Mouse (Mus musculus) embryo, embryonic 11.5 days (tissue): ENCODE results near the gene Ccser1.

Experiments used
- DNase-seq: peaks from one replicate; pipeline ENCODE4 v3.0.0-alpha.2; 2012; ENCODE audit warnings: low read depth, low spot score

The Ccser1 gene

DNA sequence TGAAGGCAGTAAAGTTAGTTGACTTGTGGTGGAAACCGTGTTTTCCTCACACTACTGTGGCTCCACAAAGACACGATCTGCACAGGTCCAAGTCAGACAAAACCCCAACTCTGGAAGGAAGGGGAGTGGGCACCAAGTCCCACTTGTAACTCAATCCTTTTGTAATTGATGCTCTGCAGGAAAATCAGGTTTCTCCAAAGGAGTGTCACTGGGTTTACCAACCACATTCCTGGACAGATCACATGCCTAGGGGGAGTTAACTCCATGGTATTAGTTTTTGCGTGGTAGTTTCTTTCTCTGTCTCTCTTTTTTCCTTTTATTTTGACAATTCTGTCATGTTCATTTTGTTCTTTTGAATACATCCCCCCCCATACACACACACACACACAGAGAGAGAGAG, 252.0 kb downstream of the Ccser1 start:
- no peak for DNase-seq

DNA sequence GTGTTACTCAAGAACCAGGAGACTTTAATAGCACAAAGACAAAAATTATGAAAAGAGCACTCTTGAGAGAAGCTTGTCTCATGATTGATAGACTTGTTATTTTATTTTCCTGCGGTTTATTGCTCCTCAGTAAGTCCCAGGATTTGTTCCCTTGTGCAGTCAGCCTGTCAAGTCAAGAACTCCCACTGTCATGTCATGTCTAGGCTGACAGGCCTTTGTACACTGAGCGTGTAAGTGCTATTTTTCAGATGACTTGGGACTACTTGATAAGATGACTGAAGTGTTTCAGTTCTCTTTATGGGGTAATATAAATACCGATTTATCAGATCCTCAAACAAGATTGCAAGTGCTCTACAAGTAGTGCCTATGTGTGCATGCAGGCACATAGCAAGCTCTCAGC, 252.6 kb downstream of the Ccser1 start:
- DNase-seq = no peak

DNA sequence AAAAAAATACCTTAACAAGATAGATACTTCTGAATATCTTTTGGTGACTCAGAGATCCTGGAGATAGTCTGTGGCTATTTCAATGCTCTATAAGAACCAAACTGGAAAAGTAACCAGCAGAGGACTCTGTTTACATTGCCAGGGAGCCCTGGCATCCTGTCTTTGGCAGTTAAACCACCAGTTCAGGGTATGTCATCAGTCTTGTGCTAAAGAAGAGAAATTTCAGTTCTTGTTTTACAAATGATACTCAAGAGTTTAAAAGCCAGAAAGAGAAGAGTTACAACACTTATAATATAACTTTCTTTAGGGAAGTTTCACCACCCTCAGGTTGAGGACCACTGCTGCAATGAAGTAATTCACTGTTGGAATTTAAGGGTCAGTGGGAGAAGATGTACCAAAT, 258.0 kb downstream of the Ccser1 start:
- DNase-seq = no peak

DNA sequence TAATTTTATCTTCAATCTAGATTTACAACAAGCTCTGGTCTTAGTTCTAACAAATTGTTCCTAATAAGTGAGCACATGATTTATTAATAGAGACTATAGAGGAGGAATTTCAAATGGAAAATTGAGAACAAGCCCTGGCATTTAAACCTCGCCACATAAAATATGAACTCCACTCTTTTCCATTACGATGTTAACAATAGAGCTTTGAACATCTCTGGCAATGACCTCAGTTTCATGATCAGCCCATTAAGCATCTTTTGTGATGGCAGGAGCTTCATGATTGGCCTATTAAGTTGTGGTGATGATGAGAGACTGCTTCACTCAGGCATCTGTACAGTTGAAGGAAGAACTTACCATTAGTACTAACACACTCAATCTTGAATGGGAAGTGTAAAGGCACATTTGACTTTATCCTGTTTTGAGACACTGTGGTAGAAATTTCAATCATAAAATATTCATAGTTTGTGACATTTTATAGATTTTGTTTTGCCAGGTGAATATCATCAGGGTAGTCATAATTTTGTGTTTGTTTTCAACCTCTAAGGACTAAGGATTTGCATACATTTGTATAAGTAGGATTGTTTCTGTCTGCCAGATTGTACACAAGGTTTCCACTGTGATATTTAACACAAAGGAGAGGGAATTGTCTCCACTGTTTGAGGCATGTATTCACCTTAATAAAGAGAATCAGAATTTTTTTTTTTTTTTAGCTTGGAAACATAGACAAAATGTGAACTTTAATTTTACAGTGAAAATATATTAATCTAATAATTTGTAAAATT, 291.4 kb downstream of the Ccser1 start:
- no peak for DNase-seq

DNA sequence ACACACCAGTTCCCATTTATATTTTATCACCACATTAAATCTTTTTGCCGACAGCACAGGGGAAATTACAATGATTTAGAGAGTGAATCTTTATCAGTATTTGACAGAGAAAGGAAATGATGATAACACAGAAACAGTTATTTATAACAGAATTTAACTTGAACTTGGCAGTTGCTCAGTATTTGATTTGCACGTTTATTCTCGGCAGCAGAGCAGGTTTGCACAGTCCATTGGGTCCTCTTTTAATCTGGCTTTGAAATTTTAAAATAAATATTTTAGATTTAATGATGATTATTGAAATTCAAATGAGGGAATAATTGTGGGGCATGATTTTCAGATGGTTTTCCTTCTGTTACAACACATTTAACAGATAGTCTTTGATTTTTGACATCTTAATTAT, 305.2 kb downstream of the Ccser1 start:
- no peak for DNase-seq

DNA sequence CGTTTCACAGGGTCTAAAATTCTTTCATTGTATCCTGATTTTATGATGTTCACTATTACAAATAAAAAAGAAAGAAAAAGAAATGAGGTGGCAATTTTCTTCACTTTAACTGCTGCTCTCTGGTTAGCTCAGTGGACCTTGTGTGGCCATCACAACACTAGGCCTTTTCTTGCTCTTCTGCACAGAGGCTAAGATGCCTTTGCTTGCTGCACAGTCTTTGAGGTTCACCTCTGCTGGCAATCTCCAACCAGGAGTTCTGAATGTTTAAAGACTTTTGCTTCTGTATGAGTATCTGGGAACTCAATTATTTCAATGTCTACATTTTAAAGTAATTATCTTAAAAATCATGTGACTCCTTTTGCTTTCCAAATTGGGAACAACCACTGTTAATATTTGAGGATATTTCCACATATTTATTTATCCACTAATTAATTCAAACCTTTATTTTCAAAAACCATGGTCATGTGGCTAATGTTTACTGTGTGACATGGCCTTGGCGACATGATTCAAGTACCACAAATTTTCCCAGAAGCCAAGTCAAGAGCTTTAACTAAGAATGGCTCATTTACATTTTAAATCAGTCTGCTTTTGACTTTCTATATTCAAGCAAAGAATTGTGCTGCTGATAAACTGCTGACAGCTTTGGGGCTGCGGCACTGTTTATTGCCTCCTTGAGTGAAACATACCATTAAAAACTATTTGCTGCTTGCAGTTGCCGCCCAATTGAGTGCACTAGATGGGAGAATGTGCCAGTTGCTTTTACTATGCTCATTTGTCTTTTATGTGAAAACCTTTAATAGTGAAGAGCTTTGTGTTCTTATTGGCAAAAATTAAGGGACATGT, 312.1 kb downstream of the Ccser1 start:
- no peak for DNase-seq

DNA sequence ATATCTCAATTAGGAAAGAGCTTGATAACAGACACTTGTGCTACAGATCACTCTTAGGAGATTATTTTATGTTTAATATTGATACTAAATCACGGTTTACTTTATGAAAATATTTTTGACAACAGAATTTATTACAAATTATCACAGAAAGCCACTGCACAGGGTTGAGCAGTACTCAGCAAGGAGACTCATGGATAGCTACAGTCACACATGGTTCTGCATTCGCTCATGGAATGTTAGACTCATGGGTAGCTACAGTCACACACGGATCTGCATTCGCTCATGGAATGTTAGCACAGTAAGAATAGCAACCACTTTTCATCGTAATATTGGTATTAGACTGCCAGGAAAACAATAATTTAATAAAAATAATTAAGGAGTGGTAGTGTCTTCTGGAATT, 313.3 kb downstream of the Ccser1 start:
- no peak for DNase-seq

DNA sequence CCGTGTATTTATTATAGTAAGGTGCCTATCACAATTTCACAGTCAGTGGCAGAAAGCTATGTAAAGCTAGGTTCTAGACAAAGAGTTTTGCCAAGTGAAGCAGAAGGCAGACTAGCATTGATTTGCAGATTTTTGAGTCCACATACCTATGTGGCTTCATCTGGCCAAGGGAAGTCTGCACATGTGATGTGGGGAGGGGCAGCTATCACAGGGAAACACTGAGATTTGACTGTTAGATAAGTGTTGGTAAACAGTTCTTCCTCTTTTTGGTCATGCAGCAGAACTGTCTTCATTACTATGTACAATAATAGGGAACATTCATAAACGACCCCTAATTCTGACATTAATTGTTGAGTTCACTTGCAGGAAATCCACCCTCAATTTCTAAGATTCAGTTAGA, 335.2 kb downstream of the Ccser1 start:
- no peak for DNase-seq

DNA sequence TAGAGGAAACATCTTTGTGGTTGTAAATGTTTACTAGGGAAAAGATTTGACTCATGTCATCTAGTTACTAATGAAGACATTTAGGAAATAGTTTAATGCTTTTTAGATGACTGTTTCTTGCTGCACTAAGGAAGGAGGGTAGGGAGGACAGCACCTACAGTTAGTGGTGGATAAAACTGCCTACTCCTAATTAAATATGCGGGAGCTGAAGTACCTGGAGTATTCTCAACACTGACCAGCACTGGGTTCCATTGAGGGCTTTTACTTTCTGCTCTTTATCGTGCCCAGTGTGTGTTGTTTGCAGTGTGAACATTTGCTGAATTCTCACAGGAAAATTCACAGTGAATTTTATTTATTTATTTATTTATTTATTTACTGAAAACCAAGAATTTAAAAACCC, 341.5 kb downstream of the Ccser1 start:
- no peak for DNase-seq

DNA sequence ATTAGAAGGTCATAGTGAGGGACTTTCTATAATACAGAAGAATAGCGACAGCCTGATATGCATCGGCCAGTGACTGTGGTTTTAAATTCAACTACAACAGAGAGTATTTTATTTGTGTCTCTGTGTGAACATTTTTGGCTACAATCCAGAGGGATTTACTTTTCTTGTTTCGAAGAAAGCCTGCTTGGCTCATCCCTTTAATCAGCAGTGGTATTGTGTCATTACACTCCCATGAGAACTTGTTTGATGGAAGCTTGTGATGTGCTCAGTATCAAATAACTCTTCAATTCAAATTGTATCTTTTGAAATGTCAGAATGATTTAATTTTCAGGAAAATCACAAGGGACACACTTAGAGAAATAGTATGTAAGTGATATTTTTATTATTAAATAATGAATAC, 342.0 kb downstream of the Ccser1 start:
- DNase-seq = no peak

DNA sequence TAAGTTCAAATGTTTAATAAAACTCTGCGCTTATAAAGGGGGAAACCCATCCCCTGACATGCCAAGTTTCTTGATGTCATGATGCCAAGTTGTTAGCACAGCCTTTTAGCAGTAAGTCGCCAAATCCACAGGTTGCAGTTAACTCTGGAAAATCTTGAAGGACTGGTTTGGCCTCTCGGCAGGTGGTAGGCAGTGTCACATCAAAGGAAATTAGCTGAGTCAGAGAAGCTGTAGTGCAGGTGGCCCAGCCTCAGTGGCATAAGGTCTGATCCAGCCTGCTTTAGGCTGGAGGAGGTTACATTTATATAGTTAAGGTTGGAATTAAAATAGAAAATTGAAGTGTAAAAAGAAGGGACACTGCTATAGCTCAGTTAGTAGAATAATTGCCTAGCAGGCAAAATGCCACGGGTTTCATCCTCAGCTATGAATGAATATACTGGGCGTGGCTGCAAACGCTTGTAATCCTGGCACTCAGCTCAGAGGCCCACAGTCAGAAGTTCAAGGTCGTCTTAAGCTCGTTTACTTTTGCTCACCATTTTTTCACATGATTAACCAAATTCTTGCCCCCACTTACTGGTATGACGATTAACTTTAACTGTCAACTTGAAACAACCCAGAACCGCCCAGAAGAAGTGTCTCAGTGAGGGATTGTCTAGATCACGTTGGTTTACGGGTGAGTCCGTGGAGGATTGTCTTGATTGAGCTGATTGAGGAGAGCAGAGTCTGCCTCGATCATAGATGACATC, 343.8 kb downstream of the Ccser1 start:
- no peak for DNase-seq

DNA sequence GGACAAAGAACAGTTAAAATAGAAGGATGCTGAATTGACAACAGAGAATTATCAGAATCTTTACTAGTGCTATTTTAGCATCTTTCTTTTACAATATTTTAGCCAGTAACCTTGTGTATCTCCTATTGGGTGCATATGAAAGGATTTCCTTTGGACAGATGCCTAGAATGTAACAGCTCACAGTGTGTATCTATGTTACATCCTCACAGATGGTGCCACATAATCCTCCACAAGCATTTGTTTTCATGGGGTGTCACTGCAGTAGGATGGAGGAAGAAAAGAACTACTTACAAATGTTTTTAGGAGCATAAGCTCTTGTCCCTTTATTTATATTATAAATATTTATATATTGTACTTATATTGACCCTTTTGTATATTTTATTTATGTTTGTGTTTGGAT, 360.6 kb downstream of the Ccser1 start:
- no peak for DNase-seq

DNA sequence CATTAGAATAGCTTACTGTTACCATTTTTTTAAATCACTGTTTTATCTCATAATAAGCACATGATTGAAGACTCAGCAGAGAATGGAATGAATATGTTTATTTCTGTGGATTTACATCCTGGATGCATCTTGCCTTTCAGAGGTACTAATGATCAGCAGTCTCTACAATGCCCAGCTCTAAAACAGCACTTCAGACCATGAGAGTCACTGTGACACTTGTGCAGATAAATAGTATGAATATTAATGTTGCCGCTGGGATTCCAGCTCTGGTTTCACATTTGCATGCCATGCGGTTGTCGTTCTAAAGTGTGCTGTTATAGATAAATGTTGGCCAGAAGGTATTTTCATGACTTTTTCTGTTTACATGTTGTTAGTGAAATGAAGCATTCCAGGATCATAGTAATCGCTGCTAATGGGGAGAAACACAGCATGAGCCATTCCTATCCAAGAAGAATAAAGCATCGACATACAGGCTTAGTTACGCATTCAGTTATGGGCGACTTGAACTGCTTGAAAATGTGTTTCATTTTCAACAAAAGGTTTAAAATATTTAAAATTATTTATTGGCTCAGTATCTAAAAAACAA, 363.4 kb downstream of the Ccser1 start:
- DNase-seq = no peak

DNA sequence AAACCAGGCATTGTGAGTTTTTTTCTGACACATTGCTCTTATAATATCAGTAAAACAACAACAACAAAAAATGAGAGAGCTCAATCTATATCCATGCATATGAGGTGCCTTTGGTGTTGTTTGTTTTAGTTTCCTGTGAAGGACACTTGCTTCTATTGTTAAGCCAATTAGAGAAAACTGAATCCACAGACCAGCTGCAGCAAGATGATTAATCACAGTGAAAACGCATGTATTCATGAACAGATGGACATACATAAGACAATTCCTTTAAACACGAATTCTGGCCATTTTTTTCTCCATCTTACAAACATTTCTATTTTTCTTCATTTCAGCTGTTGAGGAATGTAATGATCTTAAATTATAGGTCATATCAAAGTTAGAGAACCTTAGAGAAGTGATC, 387.4 kb downstream of the Ccser1 start:
- DNase-seq = no peak

DNA sequence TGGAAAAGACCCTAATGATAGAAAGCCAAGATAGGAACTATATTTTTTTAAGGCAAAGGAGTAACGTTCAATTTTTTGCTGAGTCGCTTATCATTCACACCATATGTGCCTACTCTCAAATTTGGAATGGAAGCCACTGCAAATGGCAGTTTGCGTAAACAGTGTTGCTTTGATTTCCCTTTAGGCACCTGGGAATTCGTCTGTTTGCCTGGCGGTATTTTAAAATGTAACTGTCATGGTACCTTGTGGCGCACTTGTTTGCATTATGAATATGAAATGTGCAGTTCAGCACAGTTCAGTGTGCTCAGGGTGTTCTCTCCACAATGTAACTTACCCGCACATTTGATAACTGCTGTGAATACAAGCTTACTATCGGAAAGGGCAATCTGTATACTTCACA, 387.8 kb downstream of the Ccser1 start:
- no peak for DNase-seq

DNA sequence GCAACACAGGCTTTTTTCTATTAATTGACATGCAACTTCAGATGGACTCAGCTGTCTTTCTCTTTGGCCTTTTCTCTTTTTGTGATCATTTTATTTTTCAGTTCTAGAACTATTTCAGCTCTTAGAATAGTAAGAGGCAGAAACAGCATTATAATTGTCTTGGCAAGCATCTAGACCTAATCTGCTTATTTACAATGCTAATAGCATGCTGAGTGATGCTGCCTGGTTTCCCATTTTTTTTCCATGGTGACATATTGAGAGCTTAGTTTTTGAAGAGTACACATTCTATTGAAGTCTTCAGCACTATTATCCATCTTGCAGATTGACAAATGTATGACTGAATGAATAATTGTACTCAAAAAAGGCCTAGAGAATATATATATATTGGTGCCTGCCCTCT, 401.6 kb downstream of the Ccser1 start:
- no peak for DNase-seq

DNA sequence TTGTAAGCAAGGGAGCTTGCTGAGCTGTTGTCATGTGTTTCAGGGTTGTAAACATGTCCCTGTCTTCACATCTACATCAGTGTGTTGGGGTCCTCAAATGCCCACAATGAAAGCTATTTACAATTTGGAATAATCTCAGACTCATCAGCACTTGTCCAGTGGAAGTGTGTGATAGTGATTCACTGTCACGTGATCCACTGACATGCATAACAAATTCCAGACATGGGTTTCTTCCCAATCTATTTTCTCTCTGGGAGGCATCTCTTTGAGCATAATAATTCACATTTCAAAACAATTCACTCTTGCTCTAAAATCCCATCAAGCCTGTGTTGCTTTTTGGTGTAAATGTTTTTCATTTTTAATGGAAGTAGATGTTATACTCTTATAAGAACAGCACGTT, 408.9 kb downstream of the Ccser1 start:
- DNase-seq = no peak

DNA sequence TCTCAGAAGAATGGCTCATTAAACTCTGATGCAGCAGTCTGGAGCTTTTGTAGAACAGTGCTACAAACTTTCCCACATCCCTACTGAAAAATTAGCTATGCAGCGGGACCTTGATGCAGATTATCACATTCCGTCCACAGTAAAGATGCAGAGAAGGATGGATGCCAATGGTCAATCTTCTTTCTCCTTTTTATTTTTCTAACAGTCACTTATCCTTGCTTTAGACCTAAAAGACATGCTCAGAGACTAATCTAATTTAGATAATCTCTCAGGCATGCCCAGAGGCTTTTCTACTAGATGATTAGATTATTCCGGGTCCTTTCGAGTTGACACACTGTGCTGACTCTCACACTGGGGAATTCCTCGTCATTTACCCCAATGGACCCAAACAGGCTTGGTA, 421.8 kb downstream of the Ccser1 start:
- no peak for DNase-seq

DNA sequence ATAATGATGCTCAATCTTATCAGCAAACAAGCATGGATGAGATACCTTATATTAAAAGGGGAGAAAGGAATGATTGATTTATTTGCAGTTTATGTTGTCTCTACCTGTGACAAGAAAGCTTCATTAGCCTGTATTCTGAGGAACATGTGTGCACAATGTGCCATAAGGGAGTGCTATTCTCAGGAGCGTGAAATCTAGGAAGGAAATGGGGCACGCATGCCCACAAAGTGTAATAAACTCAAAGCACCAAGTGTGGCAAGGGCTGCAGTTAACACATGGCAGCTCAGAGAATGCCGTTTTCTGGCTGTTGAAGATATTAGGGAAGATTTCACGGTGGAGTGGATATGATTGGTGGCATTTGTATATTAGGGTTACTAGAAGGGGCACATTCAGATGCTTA, 434.8 kb downstream of the Ccser1 start:
- DNase-seq = no peak

DNA sequence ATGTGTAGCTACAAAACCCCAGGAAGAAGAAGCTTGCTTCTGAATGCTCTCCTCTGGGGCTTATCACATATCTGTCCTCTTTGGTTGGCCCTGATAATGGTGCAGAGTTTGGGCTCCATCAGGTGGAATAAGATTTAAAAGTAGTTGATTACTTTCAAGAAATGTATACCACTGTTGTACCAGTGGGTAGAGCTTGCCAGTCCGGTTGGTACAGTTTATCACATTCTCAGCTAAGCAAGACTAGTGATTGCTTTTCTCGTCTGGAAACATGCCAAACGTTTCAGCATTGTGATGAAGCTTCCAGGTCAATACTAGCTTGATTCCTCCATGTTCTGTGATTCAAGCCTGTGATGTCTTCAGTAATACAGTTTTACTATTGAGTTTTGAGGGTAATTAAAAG, 441.6 kb downstream of the Ccser1 start:
- DNase-seq = no peak

DNA sequence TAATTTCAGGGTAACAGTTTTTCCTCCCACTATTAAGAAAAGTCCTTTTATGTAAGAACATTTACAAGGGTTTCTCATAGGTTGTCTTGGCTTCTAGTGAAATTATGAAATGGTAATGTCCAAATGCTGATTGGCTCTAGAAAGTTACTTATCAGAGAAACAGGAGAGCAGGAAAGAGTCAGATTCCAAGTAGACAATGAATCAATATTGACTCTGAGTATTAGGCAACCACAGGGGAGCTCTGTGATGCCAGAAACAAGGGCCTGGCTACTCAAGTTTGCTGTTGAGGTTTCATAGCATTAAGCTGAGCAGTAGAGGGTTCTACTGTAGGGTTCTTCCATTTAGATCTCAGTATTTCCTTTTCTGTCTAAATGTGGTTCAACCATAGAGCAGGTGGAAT, 481.3 kb downstream of the Ccser1 start:
- no peak for DNase-seq

DNA sequence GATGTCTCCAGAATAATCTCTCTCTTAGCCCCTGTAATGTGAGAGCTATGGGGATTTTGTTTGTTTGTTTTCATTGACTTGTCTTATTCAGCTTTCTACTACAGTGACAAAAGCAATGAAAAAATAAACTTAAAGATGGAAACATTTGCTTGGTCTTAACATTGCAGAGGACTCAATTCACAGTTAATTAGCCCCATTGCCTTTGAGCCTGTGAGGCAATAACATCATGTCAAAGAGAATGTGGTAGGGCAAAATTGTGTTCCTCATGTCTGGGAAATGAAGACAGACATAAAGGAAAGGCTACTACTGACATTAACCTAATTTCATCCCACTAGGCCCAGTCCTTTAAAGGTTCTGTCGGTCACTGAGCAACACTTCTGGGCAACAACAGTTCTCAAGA, 484.4 kb downstream of the Ccser1 start:
- DNase-seq = no peak
